Mouse (Mus musculus) MEL (cell line): ENCODE results near the gene Oprm1. TPM values are rescaled to one million over a fixed set of nuclear protein-coding genes. Genes with fewer than 3 reads are reported as not detected.

ENCODE experiments used
- DNase-seq: peaks from one replicate; pipeline ENCODE4 v3.0.0; 2011; ENCODE audit warnings: low read depth, low spot score
- H3K27ac ChIP-seq: 2 replicates; pipeline ENCODE4 v1.5.1; 2012; ENCODE audit warnings: low read depth, mild to moderate bottlenecking, control low read depth, low read length, moderate library complexity; ENCODE audit not compliant: control insufficient read depth
- H3K27me3 ChIP-seq, 2 experiments: fragments of 150-350 bp in 1 of 2; sonication (generic) in 1 of 2; 2 replicates each; pipeline ENCODE4 v1.6.1; 2012; ENCODE audit warnings: low read length in 2 of 2, mild to moderate bottlenecking in 2 of 2, improper control_type of control experiment in 1 of 2, moderate library complexity in 1 of 2; ENCODE audit not compliant: insufficient read depth in 2 of 2, control insufficient read depth in 1 of 2
- H3K36me3 ChIP-seq, 2 experiments: 2 replicates each; pipeline ENCODE4 v1.6.1; 2012 to 2014; ENCODE audit warnings: low read length in 2 of 2, improper control_type of control experiment in 1 of 2, inconsistent platforms in 1 of 2, mild to moderate bottlenecking in 1 of 2; ENCODE audit not compliant: insufficient read depth in 2 of 2, control insufficient read depth in 1 of 2
- H3K4me1 ChIP-seq, 2 experiments: fragments of 150-350 bp in 1 of 2; sonication (generic) in 1 of 2; 2 replicates each; pipeline ENCODE4 v1.6.1; 2012; ENCODE audit warnings: low read length in 2 of 2, improper control_type of control experiment in 1 of 2, mild to moderate bottlenecking in 1 of 2; ENCODE audit not compliant: insufficient read depth in 2 of 2, control insufficient read depth in 1 of 2
- H3K4me3 ChIP-seq, 2 experiments: fragments of 150-350 bp in 1 of 2; sonication (generic) in 1 of 2; 2 replicates each; pipeline ENCODE4 v1.5.1; 2012; ENCODE audit warnings: low read depth in 2 of 2, low read length in 2 of 2, mild to moderate bottlenecking in 2 of 2, moderate library complexity in 2 of 2, control low read depth in 1 of 2, improper control_type of control experiment in 1 of 2; ENCODE audit not compliant: control insufficient read depth in 1 of 2, insufficient read depth in 1 of 2
- H3K79me2 ChIP-seq: 2 replicates; pipeline ENCODE4 v1.6.1; 2012; ENCODE audit warnings: mild to moderate bottlenecking, low read length, moderate library complexity; ENCODE audit not compliant: control insufficient read depth, poor library complexity, insufficient read depth
- H3K9ac ChIP-seq: 2 replicates; pipeline ENCODE4 v1.6.1; 2012; ENCODE audit warnings: low read depth, mild to moderate bottlenecking, control low read depth, low read length, moderate library complexity; ENCODE audit not compliant: control insufficient read depth, poor library complexity, severe bottlenecking
- H3K9me3 ChIP-seq: fragments of 150-350 bp; sonication (generic); replicated peaks from 2 replicates; pipeline ENCODE4 v1.6.1; 2012; ENCODE audit warnings: mild to moderate bottlenecking, low read length, improper control_type of control experiment, moderate library complexity; ENCODE audit not compliant: insufficient read depth
- ELF1 ChIP-seq: IDR thresholded peaks from 2 replicates; pipeline ENCODE4 v1.6.1; 2014; ENCODE audit warnings: low read depth, mild to moderate bottlenecking, inconsistent platforms, low read length, improper control_type of control experiment, moderate library complexity
- ETS1 ChIP-seq: IDR thresholded peaks from 2 replicates; pipeline ENCODE4 v1.6.1; 2012; ENCODE audit warnings: low read depth, mild to moderate bottlenecking, inconsistent platforms, low read length, improper control_type of control experiment, moderate library complexity
- GABPA ChIP-seq: IDR thresholded peaks from 2 replicates; pipeline ENCODE4 v1.6.1; 2012; ENCODE audit warnings: low read depth, mild to moderate bottlenecking, inconsistent platforms, low read length, improper control_type of control experiment, moderate library complexity
- HCFC1 ChIP-seq: IDR thresholded peaks from 2 replicates; pipeline ENCODE4 v1.6.1; 2012; ENCODE audit warnings: low read depth, mild to moderate bottlenecking, inconsistent platforms, low read length, improper control_type of control experiment, moderate library complexity
- MXI1 ChIP-seq: IDR thresholded peaks from 2 replicates; pipeline ENCODE4 v1.6.1; 2011; ENCODE audit warnings: mild to moderate bottlenecking, low read depth, low read length, improper control_type of control experiment
- MYB ChIP-seq: IDR thresholded peaks from 2 replicates; pipeline ENCODE4 v1.6.1; 2011; ENCODE audit warnings: mild to moderate bottlenecking, low read depth, low read length, improper control_type of control experiment
- NELFE ChIP-seq: IDR thresholded peaks from 2 replicates; pipeline ENCODE4 v1.6.1; 2011; ENCODE audit warnings: low read depth, low read length, improper control_type of control experiment
- POLR2A ChIP-seq, 2 experiments: IDR thresholded peaks; 2 replicates each; pipeline ENCODE4 v1.6.1; 2011 to 2012; ENCODE audit warnings: low read length in 2 of 2, mild to moderate bottlenecking in 2 of 2, control low read depth in 1 of 2, improper control_type of control experiment in 1 of 2, low read depth in 1 of 2, moderate library complexity in 1 of 2; ENCODE audit not compliant: control insufficient read depth in 1 of 2, insufficient read depth in 1 of 2, poor library complexity in 1 of 2
- POLR2AphosphoS5 ChIP-seq: IDR thresholded peaks from 2 replicates; pipeline ENCODE4 v1.6.1; 2012; ENCODE audit warnings: low read depth, borderline replicate concordance, mild to moderate bottlenecking, inconsistent platforms, low read length, moderate library complexity, mixed read lengths
- RAD21 ChIP-seq: IDR thresholded peaks from 2 replicates; pipeline ENCODE4 v1.6.1; 2011; ENCODE audit warnings: mild to moderate bottlenecking, low read depth, low read length, improper control_type of control experiment
- SIN3A ChIP-seq: IDR thresholded peaks from 2 replicates; pipeline ENCODE4 v1.6.1; 2012; ENCODE audit warnings: low read length, improper control_type of control experiment, inconsistent platforms
- polyA plus RNA-seq, 2 experiments: library from polyadenylated mRNA; stranded (reverse) in 1 of 2; unstranded in 1 of 2; fragments of >175 nt in 1 of 2; fragments of >200 nt in 1 of 2; gene quantifications; 2 replicates each; pipeline versions ENCODE4 v1.2.1 to v1.2.4; 2012; ENCODE audit warnings: low replicate concordance in 2 of 2, low read depth in 1 of 2; ENCODE audit not compliant: insufficient read length in 2 of 2, insufficient read depth in 1 of 2, missing spikeins in 1 of 2
- total RNA-seq: library from RNA; depleted of rRNA; stranded (reverse); fragments of 300-350 nt; gene quantifications from 2 replicates; pipeline ENCODE4 v1.2.3, GENCODE M21; 2012

Gene Oprm1
- total and polyA plus RNA-seq, 3 experiments, result not detected

DNA sequence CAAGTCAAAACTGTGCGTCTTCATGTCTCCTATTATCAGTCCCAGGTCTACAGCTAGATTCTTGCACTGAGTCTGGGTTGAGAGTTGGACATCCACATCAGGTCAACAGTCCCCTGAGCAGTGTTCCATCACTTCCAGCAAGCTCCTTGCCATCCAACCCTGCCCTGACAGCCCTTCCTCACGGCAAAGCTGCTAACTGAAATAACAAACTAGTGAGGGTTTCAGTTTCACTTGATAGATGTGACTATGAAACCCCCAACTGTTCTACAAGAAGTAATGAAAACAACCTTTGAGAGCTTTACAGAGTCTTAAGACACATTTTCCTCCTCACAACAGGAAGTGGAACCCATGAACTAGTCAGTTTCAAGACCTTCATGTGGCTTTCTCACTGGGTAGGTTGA is 224.4 kb downstream of the Oprm1 start:
- Histone ChIP-seq H3K27ac (no peak overlapping the region), H3K9ac (no peak overlapping the region)
- TF ChIP-seq SIN3A (no peak), HCFC1 (no peak), MXI1 (no peak), GABPA (no peak)
- TF ChIP-seq, all 39 proteins: peak for 0
- Histone ChIP-seq H3K36me3 (no peaks in the 10 kb centered on the region), H3K79me2 (no peaks in the 10 kb centered on the region), H3K4me1 (no peaks in the 10 kb centered on the region), H3K27me3 (no peaks in the 10 kb centered on the region), H3K9me3 (no peaks in the 10 kb centered on the region), H3K4me3 (no peak overlapping the region)
- no peak for DNase-seq

DNA sequence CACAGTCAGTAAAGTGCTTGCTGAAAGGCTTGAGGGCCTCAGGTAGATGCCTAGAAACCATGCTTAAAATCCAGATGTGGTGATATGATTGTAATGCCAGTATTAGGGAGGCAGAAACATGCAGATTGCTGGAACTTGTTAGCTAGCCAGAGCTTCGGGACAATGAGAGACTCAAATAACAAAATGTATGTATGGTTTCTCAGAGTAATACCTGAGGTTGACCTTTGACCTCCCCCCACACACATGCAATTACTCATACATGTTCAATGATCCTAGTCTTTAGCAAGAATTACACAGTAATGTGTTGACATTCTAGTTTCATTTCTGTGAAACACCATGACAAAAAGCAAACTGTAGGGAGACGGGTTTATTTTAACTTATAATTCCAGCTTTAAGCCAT is 225.1 kb downstream of the Oprm1 start:
- Histone ChIP-seq H3K4me3 (no peak overlapping the region), H3K27ac (no peak overlapping the region), H3K9me3 (no peaks in the 10 kb centered on the region), H3K36me3 (no peaks in the 10 kb centered on the region), H3K79me2 (no peaks in the 10 kb centered on the region), H3K9ac (no peak overlapping the region), H3K27me3 (no peaks in the 10 kb centered on the region), H3K4me1 (no peaks in the 10 kb centered on the region)
- TF ChIP-seq GABPA, result no peak
- no peak for TF ChIP-seq RAD21
- no peak for TF ChIP-seq MYB
- no peak for TF ChIP-seq ELF1
- no peak for DNase-seq

DNA sequence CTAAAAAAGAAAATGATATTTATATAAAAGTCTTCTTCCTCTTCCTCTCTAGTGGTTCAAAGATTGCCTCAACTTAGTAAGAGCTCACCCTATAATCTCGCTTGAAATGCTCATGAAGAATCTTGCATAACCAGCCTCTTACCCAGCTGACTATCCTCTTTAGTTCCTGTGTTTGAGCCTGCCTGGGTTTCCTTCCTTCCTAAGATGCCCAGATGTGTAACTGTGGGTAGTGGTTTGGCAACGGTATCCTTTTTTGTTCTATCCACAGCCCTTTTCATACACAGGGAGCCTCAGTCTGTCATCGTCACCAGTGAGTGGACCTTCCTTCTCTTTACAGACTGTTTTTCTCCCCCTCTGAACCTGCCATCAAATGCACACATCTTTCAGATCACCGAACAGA is 227.9 kb downstream of the Oprm1 start:
- no peaks in the 10 kb centered on the region for H3K79me2 ChIP-seq
- TF ChIP-seq POLR2A (IDR thresholded peaks at IDR 0.05; ENCODE audit: control insufficient read depth in 1 of 2, insufficient read depth in 1 of 2, low read depth in 1 of 2, low read length in 2 of 2, poor library complexity in 1 of 2), result no peak
- TF ChIP-seq NELFE, result no peak
- TF ChIP-seq POLR2AphosphoS5, result no peak
- TF ChIP-seq ETS1, result no peak
- TF ChIP-seq, all 39 proteins: peak for 0
- DNase-seq, result no peak
- no peaks in the 10 kb centered on the region for H3K9me3 ChIP-seq
- no peak overlapping the region for H3K9ac ChIP-seq
- H3K27me3 ChIP-seq, result no peaks in the 10 kb centered on the region
- H3K36me3 ChIP-seq, result no peaks in the 10 kb centered on the region
- no peak overlapping the region for H3K4me3 ChIP-seq
- H3K27ac ChIP-seq, result no peak overlapping the region
- H3K4me1 ChIP-seq, result no peaks in the 10 kb centered on the region
